Mouse (Mus musculus) limb, embryonic 13.5 days (tissue): ENCODE data around the gene Gm35134. TPM values are rescaled to one million over a fixed set of nuclear protein-coding genes. Genes with fewer than 3 reads are reported as not detected.
"Not testable (repeated sequence)": the region's sequence is repeated elsewhere in the genome, so short reads cannot be mapped to it uniquely, and the experiment has no call there.

Experiments
- ATAC-seq: fragments of 200-750 bp; cut with Nextera tagmentation; 2 replicates; pipeline ENCODE4 v1.8.0; 2017; ENCODE audit warnings: low read depth, moderate number of reproducible peaks, moderate TSS enrichment; ENCODE audit not compliant: low FRiP score
- H3K27ac ChIP-seq: fragments of 300-500 bp; sonication (generic); 2 replicates; pipeline ENCODE4 v1.5.1; 2015; ENCODE audit warnings: inconsistent platforms, mild to moderate bottlenecking, moderate library complexity
- H3K27me3 ChIP-seq: fragments of 300-500 bp; sonication (generic); 2 replicates; pipeline ENCODE4 v1.6.1; 2015; ENCODE audit warnings: mild to moderate bottlenecking, inconsistent platforms
- H3K36me3 ChIP-seq: fragments of 300-500 bp; sonication (generic); 2 replicates; pipeline ENCODE4 v1.6.1; 2015; ENCODE audit warnings: inconsistent platforms, mild to moderate bottlenecking, moderate library complexity
- H3K4me1 ChIP-seq: fragments of 300-500 bp; sonication (generic); 2 replicates; pipeline ENCODE4 v1.6.1; 2015; ENCODE audit warnings: inconsistent platforms
- H3K4me2 ChIP-seq: fragments of 300-500 bp; sonication (generic); replicated peaks from 2 replicates; pipeline ENCODE4 v1.6.1; 2015; ENCODE audit warnings: inconsistent platforms, mild to moderate bottlenecking, moderate library complexity
- H3K4me3 ChIP-seq: fragments of 300-500 bp; sonication (generic); 2 replicates; pipeline ENCODE4 v1.5.1; 2015; ENCODE audit warnings: moderate library complexity, mild to moderate bottlenecking, inconsistent platforms
- H3K9ac ChIP-seq: fragments of 300-500 bp; sonication (generic); 2 replicates; pipeline ENCODE4 v1.6.1; 2015; ENCODE audit warnings: mild to moderate bottlenecking, inconsistent platforms
- H3K9me3 ChIP-seq: fragments of 300-500 bp; sonication (generic); 2 replicates; pipeline ENCODE4 v1.6.1; 2016; ENCODE audit warnings: inconsistent platforms
- WGBS: fragments of 180-500 bp; shearing (Covaris S2); methylation state at CpG from one replicate; pipeline ENCODE4 v1.1.7; 2015; 5-methylcytosine and 5-hydroxymethylcytosine counted together
- polyA plus RNA-seq: library from polyadenylated mRNA; unstranded; fragments of >200 nt; fragmentation: Nextera tagmentation; extraction: Ambion mirVana; gene quantifications from 2 replicates; pipeline ENCODE4 v1.2.1, GENCODE M21; 2015

Gene Gm35134
- polyA plus RNA-seq = not detected in 2 replicates

- not testable (repeated sequence) for H3K9me3 ChIP-seq, H3K36me3 ChIP-seq, H3K9ac ChIP-seq, H3K4me2 ChIP-seq, H3K27ac ChIP-seq, H3K4me3 ChIP-seq, H3K4me1 ChIP-seq, H3K27me3 ChIP-seq, ATAC-seq
- WGBS = no CpG with 5 or more reads among the region's 7 CpGs
These were observed at the start of gene Gm35134 for GRCm38 (mm10) chrY:19112707-19113106. Gene Gm35134 (plus strand): TSS chrY:19113007.
